Mouse (Mus musculus): ENCODE measurements at regions not wholly inside any gene's neighbourhood (a gene's known extent, or its start where the extent isn't known, plus 50 kb on each side); places are given as distances from the start of the nearest gene placed in this dataset.

GRCm38 (mm10) chr2:134730547-134730946 is 55.3 kb upstream of the Plcb1 start:
- no peak for DNase-seq (ENCODE audit: low spot score in 2 of 2)

GRCm38 (mm10) chr2:134726713-134727112 is 59.2 kb upstream of the Plcb1 start:
- DNase-seq (ENCODE audit: low spot score in 2 of 2): no peak

- no peak for DNase-seq (ENCODE audit: low spot score in 2 of 2)
Observed at GRCm38 (mm10) chr2:134724071-134724470, 61.8 kb upstream of the Plcb1 start.

- peak in 1 of 2 experiments; percentile 7 for DNase-seq (ENCODE audit: low spot score in 2 of 2)
Observed at GRCm38 (mm10) chr2:134717815-134718362, 68.0 kb upstream of the Plcb1 start.

- no peak for DNase-seq (ENCODE audit: low spot score in 2 of 2)
Observed at GRCm38 (mm10) chr2:134716531-134716930, 69.3 kb upstream of the Plcb1 start.

- DNase-seq (ENCODE audit: low spot score in 2 of 2): no peak
Observed at GRCm38 (mm10) chr2:134714001-134714400, 70.1 kb upstream of the Tmx4 start.

GRCm38 (mm10) chr2:134708754-134709153 is 64.8 kb upstream of the Tmx4 start:
- no peak for DNase-seq (ENCODE audit: low spot score in 2 of 2)

- no peak for DNase-seq (ENCODE audit: low spot score in 2 of 2)
Observed at GRCm38 (mm10) chr2:134703067-134703466, 59.1 kb upstream of the Tmx4 start.

- DNase-seq (ENCODE audit: low spot score in 2 of 2): no peak
Observed at GRCm38 (mm10) chr2:134697424-134697823, 53.5 kb upstream of the Tmx4 start.

GRCm38 (mm10) chr2:134696394-134696793 is 52.4 kb upstream of the Tmx4 start:
- DNase-seq (ENCODE audit: low spot score in 2 of 2): no peak
